Mouse (Mus musculus) bone marrow, adult 2 months (tissue): ENCODE data around the gene Trat1.

Experiments used
- CTCF ChIP-seq: fragments of 200-500 bp; IDR thresholded peaks from 2 replicates; pipeline ENCODE4 v1.5.1; 2011; ENCODE audit warnings: low read length, control low read depth; ENCODE audit not compliant: control insufficient read depth, insufficient read depth
- POLR2A ChIP-seq: fragments of 200-500 bp; IDR thresholded peaks from 2 replicates; pipeline ENCODE4 v1.6.1; 2011; ENCODE audit warnings: low read depth, mild to moderate bottlenecking, control low read depth, low read length, borderline replicate concordance; ENCODE audit not compliant: control insufficient read depth

DNA sequence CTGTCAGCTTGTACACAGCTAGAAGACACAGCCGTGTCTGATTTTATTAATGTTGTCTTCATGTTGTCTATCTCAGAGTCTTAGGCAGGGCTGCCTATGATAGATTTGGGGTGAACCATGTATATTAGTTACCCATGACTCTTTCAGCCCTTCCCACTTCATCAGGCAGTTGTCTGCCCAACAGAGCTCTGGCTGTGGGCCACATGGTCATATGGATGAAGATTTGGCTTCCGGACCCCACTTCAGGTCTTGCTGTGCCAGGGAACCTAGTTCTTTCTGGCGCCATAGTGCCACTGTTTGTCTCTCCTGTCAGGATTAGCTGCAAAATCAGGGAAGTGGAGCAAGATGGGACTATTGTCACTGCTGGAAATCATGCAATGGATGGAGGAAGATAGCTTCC, 69.9 kb downstream of the Trat1 start:
- TF ChIP-seq CTCF (no peak), POLR2A (no peak)
